Mouse (Mus musculus) CD4-positive naive resting alpha-beta T cell, adult 57 days (primary cell): ENCODE results near the gene Sufu. TPM values are rescaled to one million over a fixed set of nuclear protein-coding genes. Genes with fewer than 3 reads are reported as not detected.

Source experiments
- total RNA-seq: library from RNA; stranded (reverse); gene quantifications from one replicate; pipeline ENCODE4 v1.2.4, GENCODE M21; 2023

The Sufu gene
- 39.8 TPM for total RNA-seq

GRCm38 (mm10) chr19:46396686-46397435, at the start of gene Sufu:
TSS of gene Sufu (plus strand) at chr19:46396896.

GRCm38 (mm10) chr19:46350168-46350932, 46.3 kb upstream of the Sufu start, which contains the start of gene 2310034G01Rik:
TSS of gene 2310034G01Rik (minus strand) at chr19:46350302.

GRCm38 (mm10) chr19:46395109-46396009, 1.3 kb upstream of the Sufu start, which contains the start of gene Actr1a:
TSS of gene Actr1a (minus strand) at chr19:46395748.

GRCm38 (mm10) chr19:46501401-46502068, 104.8 kb downstream of the Sufu start, which contains the start of gene Trim8:
TSS of gene Trim8 (plus strand) at chr19:46501702.

Other genes with a start within 250 kb of the Sufu start
- gene Pitx3, start 248.6 kb upstream of the Sufu start, total RNA-seq, result not detected
- 91.5 TPM for gene Gbf1, start 244.4 kb upstream of the Sufu start, total RNA-seq
- gene Nfkb2, start 92.6 kb upstream of the Sufu start, total RNA-seq, result 86.9 TPM
- gene Psd, start 69.7 kb upstream of the Sufu start, total RNA-seq, result 0.24 TPM
- gene Fbxl15, start 68.7 kb upstream of the Sufu start, total RNA-seq, result 5.2 TPM
- 23.8 TPM for gene Cuedc2, start 58.2 kb upstream of the Sufu start, total RNA-seq
- 5.4 TPM for gene Mfsd13a, start 55.8 kb upstream of the Sufu start, total RNA-seq
- gene 2310034G01Rik, start 46.6 kb upstream of the Sufu start, total RNA-seq, result not detected
- 106 TPM for gene Actr1a, start 1.1 kb upstream of the Sufu start, total RNA-seq
- 55.7 TPM for gene Trim8, start 104.8 kb downstream of the Sufu start, total RNA-seq
- 14.2 TPM for gene Arl3, start 176.3 kb downstream of the Sufu start, total RNA-seq
- gene Sfxn2, start 176.5 kb downstream of the Sufu start, total RNA-seq, result 10.8 TPM
- gene Wbp1l, start 202.2 kb downstream of the Sufu start, total RNA-seq, result 65.4 TPM